Mouse (Mus musculus) forebrain, embryonic 13.5 days (tissue): ENCODE data around the gene Ing3. TPM values are rescaled to one million over a fixed set of nuclear protein-coding genes. Genes with fewer than 3 reads are reported as not detected.

Experiments
- ATAC-seq: fragments of 200-750 bp; cut with Nextera tagmentation; 2 replicates; pipeline ENCODE4 v1.8.0; 2017
- H3K27ac ChIP-seq: fragments of 300-500 bp; sonication (generic); 2 replicates; pipeline ENCODE4 v1.5.1; 2015; ENCODE audit warnings: inconsistent platforms, mild to moderate bottlenecking, moderate library complexity
- H3K27me3 ChIP-seq: fragments of 300-500 bp; sonication (generic); 2 replicates; pipeline ENCODE4 v1.6.1; 2015; ENCODE audit warnings: mild to moderate bottlenecking, inconsistent platforms
- H3K36me3 ChIP-seq: fragments of 300-500 bp; sonication (generic); 2 replicates; pipeline ENCODE4 v1.6.1; 2015; ENCODE audit warnings: mild to moderate bottlenecking, inconsistent platforms; ENCODE audit not compliant: poor library complexity, severe bottlenecking
- H3K4me1 ChIP-seq: fragments of 300-500 bp; sonication (generic); 2 replicates; pipeline ENCODE4 v1.6.1; 2015; ENCODE audit warnings: inconsistent platforms
- H3K4me2 ChIP-seq: fragments of 300-500 bp; sonication (generic); 2 replicates; pipeline ENCODE4 v1.6.1; 2015; ENCODE audit warnings: inconsistent platforms, mild to moderate bottlenecking, moderate library complexity
- H3K4me3 ChIP-seq: fragments of 300-500 bp; sonication (generic); 2 replicates; pipeline ENCODE4 v1.5.1; 2015; ENCODE audit warnings: mild to moderate bottlenecking, inconsistent platforms
- H3K9ac ChIP-seq: fragments of 300-500 bp; sonication (generic); 2 replicates; pipeline ENCODE4 v1.6.1; 2015; ENCODE audit warnings: mild to moderate bottlenecking, inconsistent platforms
- H3K9me3 ChIP-seq: fragments of 300-500 bp; sonication (generic); replicated peaks from 2 replicates; pipeline ENCODE4 v1.6.1; 2016; ENCODE audit warnings: inconsistent platforms
- WGBS: fragments of 180-500 bp; shearing (Covaris S2); methylation state at CpG from one replicate; pipeline ENCODE4 v1.1.7; 2015; 5-methylcytosine and 5-hydroxymethylcytosine counted together
- polyA plus RNA-seq: library from polyadenylated mRNA; unstranded; fragments of >200 nt; fragmentation: Nextera tagmentation; extraction: Ambion mirVana; gene quantifications from 2 replicates; pipeline ENCODE4 v1.2.1, GENCODE M21; 2015

The Ing3 gene
- polyA plus RNA-seq, 1 experiment from 2014 or later, result 75.6 TPM

- Histone ChIP-seq H3K27ac (no peak overlapping the region), H3K36me3 (0 out of 2 replicates have a peak, but pooled peaks cover 5% of the 10 kb centered on the region), H3K9ac (no peak overlapping the region), H3K27me3 (peaks cover 11% of the 10 kb centered on the region), H3K9me3 (no peaks in the 10 kb centered on the region), H3K4me2 (no peak overlapping the region), H3K4me3 (no peak overlapping the region), H3K4me1 (peaks cover 9% of the 10 kb centered on the region)
- 82% methylated on average over 1 of the region's 1 CpGs for WGBS
- ATAC-seq, result no peak
These were observed 31.7 kb downstream of the Ing3 start for GRCm38 (mm10) chr6:21981114-21981513.

DNA sequence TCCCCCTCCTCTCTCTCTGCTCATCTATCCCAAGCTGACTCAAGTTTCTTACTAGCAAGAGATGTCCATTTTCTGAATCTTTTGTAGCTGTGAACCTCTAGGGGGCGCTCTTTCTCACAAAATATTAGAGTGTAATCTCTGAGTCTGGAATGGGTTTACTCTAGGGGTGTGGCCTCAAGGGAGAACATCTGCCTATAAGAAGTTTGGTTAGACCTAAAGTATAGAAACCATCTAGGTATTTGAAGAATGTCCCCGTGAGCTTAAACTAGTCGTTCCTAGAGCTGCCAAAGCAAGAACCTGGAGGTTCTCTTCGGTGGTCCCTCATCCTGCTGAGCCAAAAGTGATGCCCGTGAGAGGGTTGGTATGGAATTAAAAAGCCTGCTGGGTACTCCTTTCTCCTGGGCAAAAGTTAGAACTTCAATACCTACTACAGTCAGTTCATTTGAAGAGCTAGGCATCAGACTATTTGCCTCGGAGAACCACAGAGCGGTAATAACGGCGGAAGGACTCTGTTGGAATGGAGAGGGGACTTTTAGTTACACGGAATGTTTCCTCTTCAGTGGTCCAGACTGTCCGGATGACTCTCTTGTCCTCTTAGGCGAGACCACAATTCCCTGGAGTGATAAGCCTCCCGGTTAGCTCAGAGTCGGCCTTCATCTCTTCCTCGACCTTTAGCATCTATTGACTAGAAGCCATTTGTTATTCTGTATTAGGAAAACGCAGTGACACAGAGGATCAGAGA lies 35.8 kb downstream of the Ing3 start:
- Histone ChIP-seq H3K9ac (peak overlapping the region; percentile 56), H3K27ac (no peak overlapping the region), H3K4me3 (peak overlapping the region; percentile 44), H3K9me3 (no peaks in the 10 kb centered on the region), H3K4me1 (peaks cover 17% of the 10 kb centered on the region), H3K27me3 (peaks cover 34% of the 10 kb centered on the region), H3K36me3 (no peaks in the 10 kb centered on the region), H3K4me2 (peak overlapping the region; percentile 85)
- 10% methylated on average over 16 of the region's 16 CpGs for WGBS
- peak; percentile 66 for ATAC-seq

DNA sequence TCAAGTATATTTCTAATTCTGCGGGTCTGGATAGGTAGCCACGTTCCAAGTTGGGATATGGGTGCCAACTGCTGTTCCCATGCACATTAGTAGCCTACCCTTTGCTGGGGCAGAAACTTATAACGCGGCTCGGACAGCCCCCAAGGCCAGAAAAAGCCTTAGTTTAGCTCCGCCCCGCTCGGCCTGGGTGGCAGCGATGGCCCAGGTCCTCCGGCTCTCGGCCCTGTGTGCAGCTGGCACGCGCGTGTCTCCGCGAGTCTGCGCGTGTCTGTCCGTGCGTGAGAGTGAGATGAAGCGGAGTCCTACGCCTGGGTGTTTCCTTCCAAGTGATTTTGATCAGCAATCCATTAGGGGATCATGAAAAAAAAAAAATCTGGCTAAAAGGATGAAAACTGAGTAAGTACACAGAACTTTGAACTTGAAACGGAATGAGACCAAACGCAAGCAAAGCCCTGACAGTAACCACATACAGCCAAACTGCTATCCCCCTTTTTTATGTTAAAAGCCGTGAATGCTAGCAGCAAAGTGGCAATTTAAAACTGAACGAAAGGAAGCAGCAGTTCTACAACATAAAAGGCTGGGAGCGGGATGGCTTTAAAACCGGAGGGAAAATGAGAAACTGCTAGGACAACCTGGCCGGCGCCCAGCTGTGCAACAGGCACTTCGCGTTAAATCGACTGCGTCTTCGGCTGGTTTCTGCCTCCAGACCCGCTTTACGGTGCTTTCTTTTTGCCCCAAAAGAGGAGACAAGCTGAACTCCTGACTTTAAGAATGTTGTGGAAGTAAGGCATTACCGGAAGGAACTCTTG lies 36.6 kb downstream of the Ing3 start, which contains the start of gene Cped1:
Gene Cped1, plus strand, starts transcription at position 185 of the 809 bp plus-strand sequence.
- H3K4me2 ChIP-seq, result peak within 1 kb of the TSS; percentile 85
- WGBS, result under 1% methylated on average over 38 of the region's 38 CpGs
- peak within 1 kb of the TSS; percentile 56 for H3K9ac ChIP-seq
- H3K9me3 ChIP-seq, result no peaks in the 10 kb centered on the region
- peak; percentile 77 for ATAC-seq
- H3K4me3 ChIP-seq, result peak within 1 kb of the TSS; percentile 44
- H3K27ac ChIP-seq, result no peak within 1 kb of the TSS
- peaks cover 34% of the 10 kb centered on the region for H3K27me3 ChIP-seq
- no peaks in the 10 kb centered on the region for H3K36me3 ChIP-seq
- peaks cover 17% of the 10 kb centered on the region for H3K4me1 ChIP-seq

DNA sequence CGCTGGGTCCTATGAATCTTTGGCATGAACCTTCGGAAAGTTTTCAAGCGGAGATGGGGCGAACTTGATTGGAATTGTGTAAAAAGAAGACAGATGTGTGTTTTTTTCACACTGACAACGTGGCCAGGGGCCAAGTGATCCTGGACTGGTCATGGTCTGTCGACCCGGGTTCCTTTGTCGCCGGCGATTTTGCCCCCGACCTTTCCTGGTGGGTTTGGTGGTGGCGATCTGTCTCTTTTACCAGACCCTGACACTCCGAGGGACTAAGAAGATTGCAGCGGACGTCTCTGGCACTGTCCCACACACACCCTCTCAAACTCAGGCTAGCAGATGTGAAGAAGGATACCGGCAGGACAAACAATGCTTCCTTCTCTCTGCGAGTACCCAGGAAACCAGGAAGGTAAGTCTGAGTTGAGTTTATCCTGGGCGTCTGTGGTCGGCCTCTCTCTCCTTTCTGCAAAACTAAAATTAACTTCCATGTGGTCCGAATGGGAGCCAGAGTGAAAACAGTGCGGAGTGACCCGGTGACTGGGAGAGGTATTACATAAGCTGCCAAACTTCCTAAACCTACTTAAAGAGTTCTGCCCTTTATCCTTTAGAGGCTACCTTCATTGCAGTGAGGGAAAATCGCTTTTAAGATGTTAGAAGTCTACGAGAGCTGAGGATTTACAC lies 37.4 kb downstream of the Ing3 start:
- Histone ChIP-seq H3K4me2 (peak overlapping the region; percentile 85), H3K36me3 (no peaks in the 10 kb centered on the region), H3K9me3 (no peaks in the 10 kb centered on the region), H3K4me3 (peak overlapping the region; percentile 44), H3K27ac (no peak overlapping the region), H3K4me1 (peaks cover 17% of the 10 kb centered on the region), H3K27me3 (peaks cover 34% of the 10 kb centered on the region), H3K9ac (peak overlapping the region; percentile 56; the same call in 1 of the 2 replicates)
- no peak for ATAC-seq
- 9% methylated on average over 24 of the region's 24 CpGs for WGBS

GRCm38 (mm10) chr6:21987554-21987953 lies 38.2 kb downstream of the Ing3 start:
- ATAC-seq, result no peak
- Histone ChIP-seq H3K9ac (no peak overlapping the region), H3K9me3 (no peaks in the 10 kb centered on the region), H3K27ac (no peak overlapping the region), H3K4me2 (no peak overlapping the region), H3K4me1 (peaks cover 17% of the 10 kb centered on the region), H3K36me3 (no peaks in the 10 kb centered on the region), H3K27me3 (peaks cover 34% of the 10 kb centered on the region), H3K4me3 (no peak overlapping the region)
- WGBS, result 87% methylated on average over 2 of the region's 2 CpGs

DNA sequence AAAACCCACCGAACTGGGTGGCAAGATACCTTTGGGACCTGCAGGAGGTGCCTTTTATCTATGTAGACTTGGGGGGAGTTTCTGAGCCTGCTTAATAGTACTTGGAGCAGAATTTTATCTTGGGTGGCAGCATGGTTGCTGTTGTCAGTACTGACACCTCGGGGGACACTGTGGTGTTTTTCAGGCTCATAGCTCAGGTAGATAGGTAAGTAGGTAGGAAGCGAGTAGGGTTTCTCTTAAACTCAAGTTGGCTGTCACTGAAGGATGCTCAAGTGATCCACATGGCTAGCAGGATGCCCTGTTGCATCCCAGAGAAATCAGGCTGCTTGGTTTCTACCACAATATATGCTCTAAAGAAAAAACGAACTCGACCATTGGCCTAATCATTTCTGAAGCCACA lies 38.9 kb downstream of the Ing3 start:
- Histone ChIP-seq H3K9me3 (no peaks in the 10 kb centered on the region), H3K27me3 (peaks cover 34% of the 10 kb centered on the region), H3K9ac (no peak overlapping the region), H3K27ac (no peak overlapping the region), H3K36me3 (no peaks in the 10 kb centered on the region), H3K4me3 (no peak overlapping the region), H3K4me1 (peaks cover 17% of the 10 kb centered on the region), H3K4me2 (no peak overlapping the region)
- ATAC-seq, result no peak
- 88% methylated on average over 5 of the region's 5 CpGs for WGBS

DNA sequence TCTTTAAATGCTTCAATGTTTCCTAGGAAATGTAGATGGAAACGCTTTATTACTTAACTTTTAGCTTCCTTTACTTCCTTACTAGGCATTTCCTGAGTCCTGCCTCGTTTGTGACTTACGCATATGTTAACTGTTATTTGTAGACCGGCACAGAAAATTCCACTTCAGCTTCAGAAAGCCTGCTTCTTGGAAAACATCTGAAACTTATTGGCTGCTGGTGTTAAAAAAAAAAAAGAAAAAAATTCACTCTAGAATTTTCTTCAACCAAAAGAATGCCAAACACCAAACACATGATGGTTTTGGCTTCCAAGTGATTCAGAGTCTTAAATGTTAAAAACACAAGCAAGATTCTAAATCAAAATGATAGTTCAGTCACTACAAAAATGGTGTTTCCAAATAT lies 39.7 kb downstream of the Ing3 start:
- WGBS, result 89% methylated on average over 4 of the region's 4 CpGs
- ATAC-seq, result no peak
- H3K9me3 ChIP-seq, result no peaks in the 10 kb centered on the region

DNA sequence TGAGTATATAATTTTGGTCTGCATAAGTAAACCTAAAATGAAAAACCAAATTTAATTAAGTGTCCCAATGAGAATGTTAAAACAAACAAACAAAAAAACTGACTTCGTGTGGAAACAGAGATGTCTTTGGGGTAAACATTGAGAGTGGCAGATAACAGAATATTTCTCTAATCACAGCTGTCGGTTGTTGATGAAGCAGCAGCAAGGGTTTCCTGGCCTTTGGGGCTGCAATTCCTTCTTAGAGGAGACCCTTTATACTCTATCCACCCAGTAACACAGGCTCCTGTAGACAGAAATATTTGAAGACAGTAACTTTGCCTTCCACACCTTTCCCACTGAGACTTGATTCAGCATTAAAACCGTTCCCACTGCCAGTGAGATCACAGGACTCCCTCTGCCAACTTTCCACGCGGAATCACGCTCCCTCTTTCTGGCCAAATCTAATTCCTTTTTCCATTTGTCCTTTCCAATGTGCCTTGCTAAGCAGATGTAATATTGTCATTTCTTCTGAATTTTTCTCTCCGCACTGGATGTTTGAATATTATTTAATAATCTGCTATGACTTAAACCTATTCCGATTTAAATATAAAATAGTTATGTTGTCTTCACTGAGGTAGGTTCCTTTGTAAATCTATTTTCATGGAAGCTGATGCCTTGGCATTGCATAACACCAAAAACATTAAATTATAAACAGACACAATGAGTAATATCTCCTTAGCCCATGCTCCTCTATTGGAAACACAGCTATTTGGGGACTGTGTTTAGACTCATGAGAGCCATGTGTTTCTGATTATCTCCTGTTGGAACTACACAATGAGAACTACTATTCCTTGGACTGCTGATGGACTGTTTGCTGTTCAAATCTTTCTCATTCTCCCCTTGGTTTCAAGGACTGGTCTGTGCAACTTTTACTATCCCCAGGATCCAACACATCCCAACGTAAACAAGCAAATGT lies 41.1 kb downstream of the Ing3 start:
- no peak overlapping the region for H3K27ac ChIP-seq
- H3K36me3 ChIP-seq, result no peaks in the 10 kb centered on the region
- no peak for ATAC-seq
- no peak overlapping the region for H3K9ac ChIP-seq
- H3K27me3 ChIP-seq, result peaks cover 30% of the 10 kb centered on the region
- WGBS, result 82% methylated on average over 9 of the region's 9 CpGs
- H3K9me3 ChIP-seq, result no peaks in the 10 kb centered on the region
- H3K4me2 ChIP-seq, result no peak overlapping the region
- peaks cover 14% of the 10 kb centered on the region for H3K4me1 ChIP-seq
- H3K4me3 ChIP-seq, result no peak overlapping the region

More for the DNA sequence above, 39.7 kb downstream of the Ing3 start:
- H3K27me3 ChIP-seq, result peaks cover 34% of the 10 kb centered on the region
- H3K36me3 ChIP-seq, result no peaks in the 10 kb centered on the region
- no peak overlapping the region for H3K27ac ChIP-seq
- H3K4me1 ChIP-seq, result peaks cover 17% of the 10 kb centered on the region
- no peak overlapping the region for H3K4me2 ChIP-seq
- H3K4me3 ChIP-seq, result no peak overlapping the region
- H3K9ac ChIP-seq, result no peak overlapping the region

DNA sequence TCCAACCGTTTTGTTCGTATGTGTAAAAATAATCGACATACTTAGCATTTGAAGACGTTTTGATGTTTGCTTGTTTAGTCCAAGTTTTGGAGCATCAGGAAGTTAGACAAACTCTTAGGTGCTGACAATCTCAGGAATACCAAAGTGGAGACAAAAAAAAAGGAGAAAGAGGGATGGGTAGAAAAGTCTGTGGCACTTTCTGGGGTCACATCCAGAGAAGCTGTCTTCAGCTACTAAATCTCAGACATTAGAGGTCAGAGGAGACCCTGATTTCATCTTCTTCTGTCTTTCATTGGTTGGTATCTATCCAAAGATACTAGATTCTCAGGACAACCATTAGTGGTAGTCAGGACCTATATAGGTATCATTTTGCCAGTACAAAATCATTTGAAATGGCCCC lies 41.8 kb downstream of the Ing3 start:
- Histone ChIP-seq H3K4me2 (no peak overlapping the region), H3K27me3 (peaks cover 23% of the 10 kb centered on the region), H3K27ac (no peak overlapping the region), H3K4me1 (peaks cover 8% of the 10 kb centered on the region), H3K9me3 (no peaks in the 10 kb centered on the region), H3K9ac (no peak overlapping the region), H3K4me3 (no peak overlapping the region), H3K36me3 (no peaks in the 10 kb centered on the region)
- WGBS, result 88% methylated on average over 4 of the region's 4 CpGs
- ATAC-seq, result no peak

- Histone ChIP-seq H3K4me3 (no peak overlapping the region), H3K4me1 (no peaks in the 10 kb centered on the region), H3K36me3 (no peaks in the 10 kb centered on the region), H3K4me2 (no peak overlapping the region), H3K9me3 (no peaks in the 10 kb centered on the region), H3K9ac (no peak overlapping the region), H3K27me3 (peaks cover 6% of the 10 kb centered on the region; the same call in 1 of the 2 replicates), H3K27ac (no peak overlapping the region)
- no peak for ATAC-seq
- WGBS, result 89% methylated on average over 2 of the region's 2 CpGs
These were observed 43.7 kb downstream of the Ing3 start for GRCm38 (mm10) chr6:21993070-21993469.

DNA sequence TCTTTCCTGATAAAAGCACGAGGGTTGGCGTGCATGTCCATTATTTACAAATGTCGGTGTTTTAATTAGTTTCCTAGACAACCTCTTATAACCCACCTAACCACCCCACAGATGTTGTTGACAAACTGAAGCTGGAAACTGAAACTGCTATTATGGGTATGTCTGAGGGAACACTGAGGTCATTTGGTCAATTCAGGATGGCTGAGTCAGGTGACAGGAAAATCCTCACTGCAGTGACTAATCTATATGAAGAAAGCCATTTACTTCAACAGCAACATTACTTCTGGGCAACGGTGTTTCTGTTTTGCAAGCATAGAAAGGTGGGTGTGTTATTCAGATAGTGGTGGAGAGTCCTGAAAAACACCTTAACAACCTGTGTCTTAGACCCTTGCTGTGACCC lies 48.8 kb downstream of the Ing3 start:
- Histone ChIP-seq H3K9me3 (no peaks in the 10 kb centered on the region), H3K27ac (no peak overlapping the region), H3K9ac (no peak overlapping the region), H3K36me3 (no peaks in the 10 kb centered on the region), H3K27me3 (peaks cover 4% of the 10 kb centered on the region; the same call in 1 of the 2 replicates), H3K4me3 (no peak overlapping the region), H3K4me1 (no peaks in the 10 kb centered on the region), H3K4me2 (no peak overlapping the region)
- no peak for ATAC-seq
- WGBS, result 78% methylated on average over 4 of the region's 4 CpGs
